Mouse (Mus musculus): Measurements from ENCODE around the gene T2.
"Not testable (repeated sequence)": the region's sequence is repeated elsewhere in the genome, so short reads cannot be mapped to it uniquely, and the experiment has no call there.

The T2 gene

DNA sequence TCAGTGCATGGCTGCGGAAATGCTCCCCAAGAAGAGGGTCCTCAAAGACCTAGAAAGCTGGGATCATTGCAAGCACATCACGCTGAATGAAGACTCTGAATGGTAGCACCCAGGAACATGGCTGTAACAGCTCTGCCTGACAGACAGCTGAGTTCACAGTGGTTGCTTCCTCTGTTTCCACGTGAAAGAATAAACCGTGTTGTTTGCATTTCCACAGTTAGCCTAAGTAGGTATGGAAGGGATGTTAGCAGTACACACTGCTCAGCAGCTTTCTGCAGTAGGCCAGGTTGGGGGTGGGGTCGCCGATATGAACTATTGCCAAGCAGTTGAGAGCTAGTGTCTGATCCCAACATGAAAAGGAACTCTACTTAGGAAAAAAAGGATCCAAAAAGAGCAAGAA lies at the start of gene T2:
Gene T2 (plus strand): TSS at position 301 of the 400 bp plus-strand sequence.
- in situ Hi-C loops (cut with MboI; ENCODE audit: low sequenced_read_pairs): no loop called here

DNA sequence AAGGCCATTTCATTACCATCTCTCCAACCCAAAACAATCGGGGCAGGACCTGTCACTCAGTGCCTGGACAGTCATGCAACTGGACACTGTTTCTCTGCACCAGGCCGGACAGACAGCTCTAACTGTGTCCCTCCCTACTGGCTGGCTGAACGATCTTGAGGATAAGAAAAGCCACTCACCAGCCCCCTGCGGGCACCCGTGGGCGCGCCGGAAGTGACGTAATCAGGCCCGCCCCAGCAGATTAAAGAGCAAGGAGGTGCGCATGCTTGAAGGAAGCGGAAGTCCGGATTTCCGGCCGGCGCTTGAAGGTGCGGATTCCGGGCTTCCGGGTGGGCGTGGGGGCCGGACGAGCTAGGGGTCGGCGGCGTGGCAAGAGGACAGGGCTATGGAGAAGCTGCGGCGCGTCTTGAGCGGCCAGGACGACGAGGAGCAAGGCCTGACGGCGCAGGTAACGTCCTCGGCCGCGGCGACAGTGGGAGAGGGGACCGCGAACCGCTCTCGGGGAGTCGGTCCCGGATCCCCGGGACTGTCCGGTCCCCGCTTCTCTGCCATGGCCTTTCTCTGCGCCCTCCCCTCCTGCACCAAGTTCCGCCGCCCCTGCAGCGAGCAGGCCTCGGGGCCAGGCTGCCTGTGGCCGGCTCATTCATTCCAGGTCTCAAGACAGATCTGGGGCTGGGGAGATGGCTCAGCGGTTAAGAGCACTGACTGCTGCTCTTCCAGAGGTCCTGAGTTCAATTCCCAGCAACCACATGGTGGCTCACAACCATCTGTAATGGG lies 44.8 kb upstream of the T2 start, which contains the start of gene Sft2d1:
Gene Sft2d1 (plus strand): TSS at position 265 of the 777 bp plus-strand sequence.
- in situ Hi-C loops (cut with MboI; ENCODE audit: low sequenced_read_pairs): no loop called here

GRCm38 (mm10) chr17:8311751-8312150 lies 44.0 kb upstream of the T2 start:
- in situ Hi-C loops (cut with MboI; ENCODE audit: low sequenced_read_pairs): no loop called here

- in situ Hi-C loops (cut with MboI; ENCODE audit: low sequenced_read_pairs): no loop called here
These were observed 41.8 kb upstream of the T2 start for GRCm38 (mm10) chr17:8313976-8314375.

DNA sequence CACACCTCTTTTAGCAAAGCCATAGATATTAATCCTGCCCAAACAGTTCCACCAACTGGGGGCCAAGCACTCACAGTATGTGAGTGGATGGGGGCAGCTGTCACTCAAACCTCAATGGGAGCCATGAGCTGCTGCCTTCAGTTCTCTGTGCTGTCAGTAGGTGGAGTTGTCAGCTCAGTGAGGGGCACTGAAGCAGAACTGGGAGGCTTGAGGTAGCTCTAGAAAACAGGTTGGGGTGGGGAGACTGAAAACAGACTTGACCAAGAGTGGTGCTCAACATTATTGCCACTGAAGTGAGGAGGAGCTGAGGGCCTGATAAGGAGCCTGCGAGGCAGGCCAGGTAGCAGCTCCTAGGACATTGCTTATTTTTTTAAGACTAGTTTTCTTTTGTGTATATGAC lies 39.5 kb upstream of the T2 start:
- in situ Hi-C loops (cut with MboI; ENCODE audit: low sequenced_read_pairs): no loop called here

GRCm38 (mm10) chr17:8326877-8327276 lies 28.9 kb upstream of the T2 start:
- in situ Hi-C loops (cut with MboI; ENCODE audit: low sequenced_read_pairs): not testable (repeated sequence)

- in situ Hi-C loops (cut with MboI; ENCODE audit: low sequenced_read_pairs): no loop called here
These were observed 27.1 kb upstream of the T2 start for GRCm38 (mm10) chr17:8328511-8329174.

DNA sequence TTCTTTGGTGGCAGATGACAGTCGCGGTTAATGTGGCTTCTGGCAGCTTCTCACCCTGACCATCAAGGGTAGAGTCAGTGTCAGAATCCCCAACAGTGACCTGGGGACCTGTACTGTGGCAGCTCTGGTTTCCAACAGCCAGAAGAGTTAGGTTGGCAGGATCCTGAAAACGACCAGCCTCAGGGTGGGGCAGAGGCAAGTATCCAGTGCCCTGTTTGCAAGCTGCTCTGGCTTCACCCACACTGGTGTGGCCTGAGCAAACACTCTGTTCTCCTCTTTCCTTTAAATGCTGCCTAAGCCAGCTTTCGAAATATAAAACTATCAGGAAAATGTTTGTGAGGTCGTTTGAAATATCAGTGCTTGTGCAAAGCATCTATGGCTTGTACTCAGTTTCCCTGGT lies 25.2 kb upstream of the T2 start:
- in situ Hi-C loops (cut with MboI; ENCODE audit: low sequenced_read_pairs): no loop called here

DNA sequence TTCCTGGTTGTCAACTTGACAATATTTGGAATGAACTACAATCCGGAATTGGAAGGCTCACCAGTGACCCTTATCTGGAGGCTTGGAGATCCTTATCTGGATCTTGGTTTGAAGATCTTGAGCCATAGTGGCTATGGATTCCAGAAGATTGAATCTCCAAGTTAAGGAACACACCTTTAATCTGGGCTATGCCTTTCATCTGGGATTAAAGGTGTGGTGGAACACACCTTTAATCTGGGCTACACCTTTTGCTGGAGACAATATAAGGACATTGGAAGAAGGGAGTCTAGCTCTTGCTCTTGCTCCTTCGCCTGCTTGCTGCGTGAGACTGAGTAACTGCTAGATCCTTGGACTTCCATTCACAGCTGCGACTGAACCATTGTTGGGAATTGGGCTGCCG lies 18.6 kb upstream of the T2 start, which contains the start of gene Prr18:
Gene Prr18 (plus strand): TSS at position 301 of the 400 bp plus-strand sequence.
- in situ Hi-C loops (cut with MboI; ENCODE audit: low sequenced_read_pairs): not testable (repeated sequence)

- in situ Hi-C loops (cut with MboI; ENCODE audit: low sequenced_read_pairs): no loop called here
These were observed 16.0 kb upstream of the T2 start for GRCm38 (mm10) chr17:8339666-8340374.

DNA sequence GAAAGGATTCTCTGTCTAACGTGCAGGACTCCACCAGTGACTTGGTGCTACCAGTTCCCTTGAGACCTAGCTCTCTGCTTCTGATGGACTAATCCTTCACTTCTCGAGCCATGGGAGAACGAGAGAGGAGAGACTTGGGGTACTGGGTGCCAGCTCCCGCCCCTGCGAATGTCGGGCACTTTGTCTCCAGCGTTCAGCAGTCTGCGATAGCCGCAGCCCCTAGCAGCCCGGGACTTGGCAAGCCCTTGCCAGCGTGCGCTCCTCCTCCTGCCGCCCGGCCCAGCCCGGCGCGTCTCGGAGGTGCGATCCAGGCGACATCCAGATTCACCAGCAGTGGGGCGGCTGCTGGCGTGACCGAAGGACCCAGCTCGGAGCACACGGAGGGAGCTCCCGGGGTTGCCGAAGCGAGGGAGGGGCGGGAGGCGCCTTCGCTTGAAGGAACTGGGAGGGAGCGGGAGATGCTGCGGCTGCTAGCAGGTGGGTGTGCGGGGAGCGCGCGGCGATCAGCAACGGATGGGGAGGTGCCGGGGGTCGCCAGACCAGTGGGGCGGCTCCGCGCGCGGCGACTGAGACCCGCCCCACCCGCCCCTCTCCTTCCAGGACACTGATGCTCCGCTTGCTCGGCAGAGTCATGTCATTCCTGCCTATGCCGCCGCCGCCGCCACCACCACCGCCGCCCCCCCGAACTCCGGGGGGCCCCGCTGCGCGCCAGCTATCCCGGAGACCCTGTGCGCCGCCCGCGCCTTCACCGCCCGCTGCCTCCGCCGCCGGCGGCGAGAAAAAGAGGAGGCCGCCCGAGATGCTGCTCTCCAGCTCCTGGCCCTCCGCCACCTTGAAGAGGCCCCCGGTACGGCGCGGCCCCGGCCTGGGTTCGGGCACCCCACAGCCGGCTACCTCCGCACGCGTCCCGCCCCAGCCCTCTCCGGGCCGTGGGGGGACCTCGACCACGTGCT lies 15.1 kb upstream of the T2 start:
- in situ Hi-C loops (cut with MboI; ENCODE audit: low sequenced_read_pairs): no loop called here

DNA sequence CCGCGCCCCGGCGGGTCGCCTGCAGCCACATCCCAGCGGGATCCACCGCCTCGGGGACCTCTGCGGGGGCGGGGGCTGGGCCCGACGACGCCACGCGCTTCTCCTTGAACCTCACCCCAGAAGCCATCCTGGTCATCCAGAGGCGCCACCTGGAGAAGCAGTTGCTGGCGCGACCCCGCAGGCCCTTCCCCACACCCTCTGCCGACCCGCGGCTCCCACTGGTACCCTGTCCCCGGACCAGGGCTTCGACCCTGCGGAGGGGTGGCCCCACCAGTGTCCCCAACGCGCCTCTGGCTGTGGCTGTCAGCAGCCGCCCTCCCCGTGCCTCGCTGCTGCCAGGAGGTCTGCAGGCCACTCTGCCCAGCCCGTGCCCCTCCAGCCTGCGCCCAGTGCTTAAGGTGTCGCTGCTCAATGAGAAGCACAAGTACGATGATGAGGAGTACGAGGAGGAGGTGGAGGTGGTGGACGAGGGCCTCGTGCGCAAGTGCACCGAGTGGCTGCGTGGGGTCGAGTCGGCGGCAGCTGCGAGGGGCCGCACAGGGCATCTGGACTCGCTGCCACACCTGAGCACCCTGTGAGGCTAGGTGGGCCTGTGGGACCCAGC lies 14.3 kb upstream of the T2 start:
- in situ Hi-C loops (cut with MboI; ENCODE audit: low sequenced_read_pairs): no loop called here

- in situ Hi-C loops (cut with MboI; ENCODE audit: low sequenced_read_pairs): no loop called here
These were observed 13.1 kb upstream of the T2 start for GRCm38 (mm10) chr17:8342706-8343105.

DNA sequence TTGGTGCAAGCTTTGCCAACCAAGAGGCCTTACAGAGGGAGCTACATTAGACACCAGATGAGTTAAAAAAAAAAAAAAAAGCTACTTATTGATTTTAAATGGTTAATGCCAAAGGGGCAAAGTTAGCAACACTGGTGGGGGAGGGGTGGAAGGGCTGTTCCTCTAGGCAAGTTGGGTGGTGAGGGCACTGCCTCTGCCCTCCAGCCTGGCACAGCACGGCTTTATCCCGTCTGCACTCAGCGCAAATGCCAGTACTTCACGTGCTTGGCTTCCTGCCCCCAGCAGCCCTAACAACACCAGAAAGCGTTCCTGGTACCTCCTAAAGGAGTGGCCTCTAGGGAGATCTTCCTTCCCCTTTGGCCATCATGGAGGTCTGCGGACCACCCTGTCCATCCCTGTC lies 12.4 kb upstream of the T2 start:
- in situ Hi-C loops (cut with MboI; ENCODE audit: low sequenced_read_pairs): no loop called here

GRCm38 (mm10) chr17:8347765-8348285 lies 8.0 kb upstream of the T2 start:
- in situ Hi-C loops (cut with MboI; ENCODE audit: low sequenced_read_pairs): no loop called here

GRCm38 (mm10) chr17:8348941-8349340 lies 6.9 kb upstream of the T2 start:
- in situ Hi-C loops (cut with MboI; ENCODE audit: low sequenced_read_pairs): no loop called here

DNA sequence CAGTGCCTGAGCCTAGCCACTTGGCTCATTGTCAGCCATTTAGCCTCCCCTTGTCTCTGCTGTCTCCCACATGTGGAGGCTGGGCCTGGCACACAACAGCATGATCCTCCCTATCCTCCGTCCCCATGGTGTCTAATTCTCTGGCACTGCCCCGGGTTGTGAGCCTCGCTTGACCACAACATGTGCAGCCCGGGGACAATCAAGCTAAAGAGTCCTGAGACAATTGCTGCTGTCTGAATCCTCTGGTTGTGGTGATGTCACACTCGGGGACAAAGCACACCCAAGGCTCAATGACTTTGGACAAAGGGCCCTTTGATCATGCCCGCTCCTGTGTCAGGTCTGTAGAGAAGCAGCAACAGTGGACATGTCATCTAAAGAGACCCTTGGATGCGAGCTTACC lies 4.7 kb upstream of the T2 start:
- in situ Hi-C loops (cut with MboI; ENCODE audit: low sequenced_read_pairs): no loop called here

- in situ Hi-C loops (cut with MboI; ENCODE audit: low sequenced_read_pairs): no loop called here
These were observed 1.7 kb downstream of the T2 start for GRCm38 (mm10) chr17:8357498-8357897.

GRCm38 (mm10) chr17:8360876-8361275 lies 5.1 kb downstream of the T2 start:
- in situ Hi-C loops (cut with MboI; ENCODE audit: low sequenced_read_pairs): no loop called here

Data from CH12F3 (cell line).